Mouse (Mus musculus): ENCODE data around the gene Slc22a20. TPM values are rescaled to one million over a fixed set of nuclear protein-coding genes. Genes with fewer than 3 reads are reported as not detected.

The Slc22a20 gene
- 0.09 TPM in 1 of 2 replicates, not detected in the other for polyA plus RNA-seq (2015; fragmentation: Nextera tagmentation; extraction: Ambion mirVana)

DNA sequence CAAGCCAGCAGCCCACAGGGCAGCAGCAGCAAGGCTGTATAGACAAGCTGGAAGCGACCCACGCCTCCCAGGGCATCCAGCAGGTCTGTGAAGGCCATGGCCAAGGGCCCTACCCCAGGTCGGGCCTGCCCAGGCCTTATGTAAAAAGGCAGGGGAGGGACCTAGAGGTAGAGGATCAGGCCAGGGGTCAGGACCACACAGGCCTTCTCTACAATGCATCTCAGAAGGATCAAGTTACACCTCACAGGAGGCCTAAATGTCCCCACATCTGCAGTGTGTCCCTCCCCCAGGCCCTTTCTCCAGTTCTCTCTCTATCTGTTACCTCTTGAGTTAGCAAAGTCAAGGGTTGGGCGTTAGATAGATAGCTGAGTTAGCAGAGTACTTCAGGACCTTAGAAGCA is at the start of gene Slc22a20:
Gene Slc22a20, minus strand, starts transcription at position 101 of the 400 bp plus-strand sequence.
- no peak within 1 kb of the TSS for H3K9ac ChIP-seq (replicated peaks)
- no peak for ATAC-seq
- WGBS (ENCODE audit: insufficient replicate concordance): 77% methylated on average over 4 of the region's 4 CpGs

DNA sequence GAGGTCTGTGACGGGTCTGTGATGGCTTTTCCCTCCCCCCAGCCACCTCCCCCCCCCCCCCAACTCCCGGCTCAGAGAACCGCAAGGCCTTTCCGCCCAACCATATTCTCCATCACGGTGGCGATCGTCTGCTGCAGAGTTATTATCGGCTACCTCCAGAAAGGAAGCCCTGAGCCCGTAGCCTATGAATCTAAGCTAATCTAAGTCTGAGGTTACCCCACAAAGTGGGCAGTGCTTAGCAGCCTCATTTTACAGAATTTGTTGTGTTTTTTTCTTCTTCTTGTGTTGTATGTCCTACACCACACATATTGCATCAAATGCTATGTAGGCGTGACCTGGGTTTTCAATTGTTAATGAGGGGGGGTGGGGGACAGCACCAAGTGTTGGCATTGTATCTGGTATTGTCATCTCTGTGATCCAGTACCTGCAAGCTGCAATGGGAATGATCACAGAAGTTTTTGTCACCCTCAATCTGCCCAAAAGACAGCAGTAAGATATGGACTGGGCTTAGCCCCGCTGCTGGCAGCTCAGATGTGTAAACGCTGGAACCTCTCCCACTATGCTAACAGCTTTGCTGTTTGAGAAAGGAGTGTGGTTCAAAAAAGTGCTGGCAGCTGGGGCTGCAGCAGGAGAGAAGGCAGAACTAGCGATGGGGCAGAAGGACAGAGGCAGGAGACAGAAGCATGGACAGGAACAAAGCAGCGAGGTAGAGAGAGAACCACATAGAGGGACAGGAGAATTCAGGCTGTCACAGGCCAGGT is 44.8 kb upstream of the Slc22a20 start:
- H3K9me3 ChIP-seq (ENCODE audit: low read length): no peaks in the 10 kb centered on the region
- H3K4me2 ChIP-seq (ENCODE audit: low read depth, low read length): no peak overlapping the region
- no peak overlapping the region for H3K9ac ChIP-seq (replicated peaks)
- no peak overlapping the region for H3K27ac ChIP-seq (ENCODE audit: low read depth)
- H3K4me3 ChIP-seq (ENCODE audit: low read depth, low read length): no peak overlapping the region
- 55% methylated on average over 13 of the region's 14 CpGs for WGBS (ENCODE audit: insufficient replicate concordance)
- no peaks in the 10 kb centered on the region for H3K27me3 ChIP-seq (ENCODE audit: insufficient read depth, low read length)
- H3K36me3 ChIP-seq (replicated peaks; ENCODE audit: insufficient read depth, low read length): no peaks in the 10 kb centered on the region
- DNase-seq: no peak
- no peak for ATAC-seq
- H3K4me1 ChIP-seq (ENCODE audit: insufficient read depth): no peaks in the 10 kb centered on the region; the same call in 1 of the 2 replicates
- TF ChIP-seq EP300 (IDR thresholded peaks at IDR 0.05; ENCODE audit: low read depth) (no peak), CTCF (IDR thresholded peaks at IDR 0.05; ENCODE audit: low read depth) (no peak)

More for the DNA sequence above, at the start of gene Slc22a20:
- no peak within 1 kb of the TSS for H3K27ac ChIP-seq (ENCODE audit: low read depth)
- no peak within 1 kb of the TSS for H3K4me2 ChIP-seq (ENCODE audit: low read depth, low read length)
- H3K27me3 ChIP-seq (ENCODE audit: insufficient read depth, low read length): no peaks in the 10 kb centered on the region
- no peak within 1 kb of the TSS for H3K4me3 ChIP-seq (ENCODE audit: low read depth, low read length)
- no peak for TF ChIP-seq CTCF (IDR thresholded peaks at IDR 0.05; ENCODE audit: low read depth)
- no peak for TF ChIP-seq EP300 (IDR thresholded peaks at IDR 0.05; ENCODE audit: low read depth)
- H3K9me3 ChIP-seq (ENCODE audit: low read length): no peaks in the 10 kb centered on the region
- no peak for DNase-seq
- 0 out of 2 replicates have a peak, but pooled peaks cover 12% of the 10 kb centered on the region for H3K36me3 ChIP-seq (replicated peaks; ENCODE audit: insufficient read depth, low read length)
- H3K4me1 ChIP-seq (ENCODE audit: insufficient read depth): peaks cover 19% of the 10 kb centered on the region

DNA sequence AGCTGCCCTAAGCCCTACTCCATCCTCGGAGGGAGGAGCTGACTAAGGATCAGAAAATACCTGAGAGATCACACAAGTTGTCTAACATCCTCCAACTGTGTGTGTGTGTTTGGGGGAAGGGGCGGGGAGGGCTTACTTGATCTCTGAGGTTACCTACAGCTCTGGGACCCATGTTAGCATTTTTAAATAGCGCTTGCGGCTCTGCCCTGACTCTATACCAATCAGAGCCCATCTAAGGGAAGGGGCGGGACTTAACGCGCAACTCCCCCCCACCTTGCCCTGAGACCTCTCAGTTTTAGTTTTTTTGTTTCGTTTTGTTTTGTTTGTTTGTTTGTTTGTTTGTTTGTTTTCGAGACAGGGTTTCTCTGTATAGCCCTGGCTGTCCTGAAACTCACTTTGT is 43.5 kb upstream of the Slc22a20 start:
- Histone ChIP-seq H3K4me1 (ENCODE audit: insufficient read depth) (no peaks in the 10 kb centered on the region), H3K36me3 (replicated peaks; ENCODE audit: insufficient read depth, low read length) (no peaks in the 10 kb centered on the region), H3K4me3 (ENCODE audit: low read depth, low read length) (no peak overlapping the region), H3K9ac (replicated peaks) (no peak overlapping the region), H3K9me3 (ENCODE audit: low read length) (no peaks in the 10 kb centered on the region), H3K27me3 (ENCODE audit: insufficient read depth, low read length) (no peaks in the 10 kb centered on the region), H3K4me2 (ENCODE audit: low read depth, low read length) (no peak overlapping the region), H3K27ac (ENCODE audit: low read depth) (no peak overlapping the region)
- DNase-seq: no peak
- no peak for ATAC-seq
- 68% methylated on average over 9 of the region's 9 CpGs for WGBS (ENCODE audit: insufficient replicate concordance)
- TF ChIP-seq CTCF (IDR thresholded peaks at IDR 0.05; ENCODE audit: low read depth) (no peak), EP300 (IDR thresholded peaks at IDR 0.05; ENCODE audit: low read depth) (no peak)

DNA sequence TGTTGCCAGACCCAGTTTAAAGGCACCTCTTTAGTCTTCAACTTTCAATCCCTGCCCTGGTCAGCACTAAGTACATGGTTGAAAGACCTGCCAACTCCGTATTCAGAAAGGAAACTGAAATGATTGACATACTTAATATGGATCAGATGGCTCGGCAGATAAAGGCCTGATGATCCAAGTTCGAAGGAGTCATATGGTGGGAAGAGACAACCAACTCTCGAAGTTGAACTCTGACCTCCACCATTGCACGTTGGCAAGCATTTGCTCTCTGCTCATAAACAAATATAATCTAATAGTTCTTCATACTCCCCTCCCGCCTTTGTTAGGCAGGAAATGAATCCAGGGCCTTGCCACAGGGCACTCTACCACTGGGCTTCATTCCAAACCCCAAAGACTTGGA is 43.0 kb upstream of the Slc22a20 start:
- Histone ChIP-seq H3K4me1 (ENCODE audit: insufficient read depth) (no peaks in the 10 kb centered on the region), H3K9me3 (ENCODE audit: low read length) (no peaks in the 10 kb centered on the region), H3K4me3 (ENCODE audit: low read depth, low read length) (no peak overlapping the region), H3K27ac (ENCODE audit: low read depth) (no peak overlapping the region), H3K36me3 (replicated peaks; ENCODE audit: insufficient read depth, low read length) (no peaks in the 10 kb centered on the region), H3K27me3 (ENCODE audit: insufficient read depth, low read length) (no peaks in the 10 kb centered on the region), H3K9ac (replicated peaks) (no peak overlapping the region), H3K4me2 (ENCODE audit: low read depth, low read length) (no peak overlapping the region)
- WGBS (ENCODE audit: insufficient replicate concordance): 69% methylated on average over 6 of the region's 6 CpGs
- no peak for ATAC-seq
- no peak for DNase-seq
- no peak for TF ChIP-seq CTCF (IDR thresholded peaks at IDR 0.05; ENCODE audit: low read depth)
- no peak for TF ChIP-seq EP300 (IDR thresholded peaks at IDR 0.05; ENCODE audit: low read depth)

DNA sequence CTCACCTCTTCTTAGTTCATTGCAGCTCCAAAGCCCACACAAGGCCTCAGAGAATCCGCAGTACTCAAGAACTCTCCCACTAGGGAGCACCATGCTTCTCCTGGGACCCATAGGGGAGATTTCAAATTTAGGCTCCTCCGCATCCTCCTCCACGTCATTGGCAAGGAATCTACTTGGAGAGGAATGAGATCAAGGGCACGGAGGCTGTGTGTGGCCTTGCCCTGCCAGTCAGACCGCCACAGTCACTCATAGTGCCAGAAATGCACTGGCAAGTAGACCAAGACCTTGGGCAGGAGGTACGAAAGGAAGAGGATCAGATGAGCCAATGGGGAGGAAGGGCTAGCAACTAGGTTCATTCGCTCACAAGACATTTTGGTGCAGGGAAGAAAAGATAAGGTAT is 38.0 kb upstream of the Slc22a20 start:
- Histone ChIP-seq H3K27ac (ENCODE audit: low read depth) (no peak overlapping the region), H3K9ac (replicated peaks) (no peak overlapping the region), H3K27me3 (ENCODE audit: insufficient read depth, low read length) (no peaks in the 10 kb centered on the region), H3K9me3 (ENCODE audit: low read length) (no peaks in the 10 kb centered on the region), H3K4me3 (ENCODE audit: low read depth, low read length) (no peak overlapping the region), H3K4me2 (ENCODE audit: low read depth, low read length) (no peak overlapping the region), H3K36me3 (replicated peaks; ENCODE audit: insufficient read depth, low read length) (no peaks in the 10 kb centered on the region), H3K4me1 (ENCODE audit: insufficient read depth) (0 out of 2 replicates have a peak, but pooled peaks cover under 1% of the 10 kb centered on the region)
- no peak for DNase-seq
- 80% methylated on average over 7 of the region's 7 CpGs for WGBS (ENCODE audit: insufficient replicate concordance)
- no peak for TF ChIP-seq EP300 (IDR thresholded peaks at IDR 0.05; ENCODE audit: low read depth)
- TF ChIP-seq CTCF (IDR thresholded peaks at IDR 0.05; ENCODE audit: low read depth): no peak
- ATAC-seq: no peak

DNA sequence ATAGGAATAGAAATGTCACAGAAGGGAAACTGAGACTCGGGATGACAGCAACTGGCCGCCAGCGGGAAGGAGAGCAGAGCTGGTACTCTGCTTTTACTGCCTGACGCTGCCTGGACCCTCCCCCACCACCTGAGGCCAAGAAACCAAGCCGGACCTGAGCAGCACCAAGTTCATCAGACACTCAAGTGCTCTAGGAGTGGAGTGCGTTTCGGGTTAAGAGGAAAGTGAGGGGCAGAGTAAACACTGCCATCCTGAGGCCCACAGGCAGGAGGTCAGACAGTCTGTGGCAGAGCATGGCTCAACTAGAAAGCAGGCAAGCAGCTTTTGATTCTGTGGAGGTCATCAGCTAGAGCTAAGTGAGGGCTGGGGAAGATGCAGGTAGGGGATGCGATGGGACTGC is 37.1 kb upstream of the Slc22a20 start:
- no peaks in the 10 kb centered on the region for H3K9me3 ChIP-seq (ENCODE audit: low read length)
- no peak overlapping the region for H3K9ac ChIP-seq (replicated peaks)
- no peaks in the 10 kb centered on the region for H3K27me3 ChIP-seq (ENCODE audit: insufficient read depth, low read length)
- no peak overlapping the region for H3K4me3 ChIP-seq (ENCODE audit: low read depth, low read length)
- no peaks in the 10 kb centered on the region for H3K36me3 ChIP-seq (replicated peaks; ENCODE audit: insufficient read depth, low read length)
- peaks cover 8% of the 10 kb centered on the region; the same call in 1 of the 2 replicates for H3K4me1 ChIP-seq (ENCODE audit: insufficient read depth)
- no peak for ATAC-seq
- no peak overlapping the region for H3K4me2 ChIP-seq (ENCODE audit: low read depth, low read length)
- WGBS (ENCODE audit: insufficient replicate concordance): 77% methylated on average over 8 of the region's 8 CpGs
- DNase-seq: no peak
- no peak overlapping the region for H3K27ac ChIP-seq (ENCODE audit: low read depth)
- no peak for TF ChIP-seq EP300 (IDR thresholded peaks at IDR 0.05; ENCODE audit: low read depth)

Measured in liver, postnatal 0 days (tissue).